Mouse (Mus musculus) myocyte (in vitro differentiated cells): ENCODE measurements around the gene Vsir. TPM values are rescaled to one million over a fixed set of nuclear protein-coding genes. Genes with fewer than 3 reads are reported as not detected.

Source experiments
- H3K27me3 ChIP-seq: one replicate; pipeline ENCODE4 v1.6.1; 2011; ENCODE audit not compliant: control insufficient read depth, insufficient read depth, insufficient read length
- H3K36me3 ChIP-seq: one replicate; pipeline ENCODE4 v1.6.1; 2011; ENCODE audit not compliant: control insufficient read depth, insufficient read depth
- H3K4me2 ChIP-seq: one replicate; pipeline ENCODE4 v1.6.1; 2011; ENCODE audit warnings: low read depth, control low read depth
- H3K4me3 ChIP-seq: one replicate; pipeline ENCODE4 v1.5.1; 2011; ENCODE audit warnings: mild to moderate bottlenecking, control low read depth, moderate library complexity
- H3K79me2 ChIP-seq: one replicate; pipeline ENCODE4 v1.6.1; 2011; ENCODE audit not compliant: control insufficient read depth, insufficient read depth
- H3ac ChIP-seq: one replicate; pipeline ENCODE4 v1.6.1; 2011; ENCODE audit not compliant: control insufficient read depth, insufficient read length
- CEBPB ChIP-seq: IDR thresholded peaks from 2 replicates; pipeline ENCODE4 v1.6.1; 2011; ENCODE audit warnings: mild to moderate bottlenecking, moderate library complexity; ENCODE audit not compliant: poor library complexity, insufficient read depth, severe bottlenecking
- E2F4 ChIP-seq: IDR thresholded peaks from one replicate; pipeline ENCODE4 v1.6.1; 2011; ENCODE audit warnings: mild to moderate bottlenecking, control low read depth, moderate library complexity; ENCODE audit not compliant: insufficient read depth
- MAX ChIP-seq: IDR thresholded peaks from one replicate; pipeline ENCODE4 v1.6.1; 2011; ENCODE audit warnings: low read depth, mild to moderate bottlenecking, control low read depth
- MYOD1 ChIP-seq, 3 experiments: IDR thresholded peaks; one replicate each; pipeline ENCODE4 v1.6.1; 2011; ENCODE audit warnings: control low read depth in 2 of 3, low read depth in 2 of 3, mild to moderate bottlenecking in 2 of 3, moderate library complexity in 1 of 3; ENCODE audit not compliant: insufficient read length in 2 of 3, control insufficient read depth in 1 of 3
- MYOG ChIP-seq, 3 experiments: IDR thresholded peaks; one replicate each; pipeline ENCODE4 v1.6.1; 2011; ENCODE audit warnings: control low read depth in 2 of 3, low read depth in 2 of 3, mild to moderate bottlenecking in 2 of 3; ENCODE audit not compliant: insufficient read length in 2 of 3, control insufficient read depth in 1 of 3, insufficient read depth in 1 of 3
- POLR2A ChIP-seq: IDR thresholded peaks from one replicate; pipeline ENCODE4 v1.6.1; 2011; ENCODE audit warnings: low read depth, mild to moderate bottlenecking, control low read depth, moderate library complexity; ENCODE audit not compliant: insufficient read length
- POLR2AphosphoS2 ChIP-seq: IDR thresholded peaks from one replicate; pipeline ENCODE4 v1.6.1; 2011; ENCODE audit warnings: low read depth, control low read depth; ENCODE audit not compliant: insufficient read length
- REST ChIP-seq: IDR thresholded peaks from one replicate; pipeline ENCODE4 v1.6.1; 2011; ENCODE audit warnings: mild to moderate bottlenecking, control low read depth, moderate library complexity; ENCODE audit not compliant: insufficient read depth, insufficient read length
- SRF ChIP-seq: IDR thresholded peaks from one replicate; pipeline ENCODE4 v1.6.1; 2011; ENCODE audit warnings: low read depth; ENCODE audit not compliant: control insufficient read depth, insufficient read length
- TCF12 ChIP-seq: IDR thresholded peaks from one replicate; pipeline ENCODE4 v1.6.1; 2011; ENCODE audit warnings: mild to moderate bottlenecking, control low read depth; ENCODE audit not compliant: poor library complexity, insufficient read depth, severe bottlenecking
- TCF3 ChIP-seq: IDR thresholded peaks from one replicate; pipeline ENCODE4 v1.6.1; 2011; ENCODE audit warnings: low read depth, control low read depth; ENCODE audit not compliant: insufficient read length
- USF1 ChIP-seq: IDR thresholded peaks from one replicate; pipeline ENCODE4 v1.6.1; 2011; ENCODE audit warnings: low read depth, mild to moderate bottlenecking, control low read depth, moderate library complexity
- polyA plus RNA-seq: library from polyadenylated mRNA; unstranded; fragments of >200 nt; fragmentation: generic; extraction: Trizol; gene quantifications from one replicate; pipeline ENCODE4 v1.2.1, GENCODE M21; 2012; ENCODE audit warnings: missing spikeins

Vsir gene
- polyA plus RNA-seq, 1 experiment: 5.3 TPM

DNA sequence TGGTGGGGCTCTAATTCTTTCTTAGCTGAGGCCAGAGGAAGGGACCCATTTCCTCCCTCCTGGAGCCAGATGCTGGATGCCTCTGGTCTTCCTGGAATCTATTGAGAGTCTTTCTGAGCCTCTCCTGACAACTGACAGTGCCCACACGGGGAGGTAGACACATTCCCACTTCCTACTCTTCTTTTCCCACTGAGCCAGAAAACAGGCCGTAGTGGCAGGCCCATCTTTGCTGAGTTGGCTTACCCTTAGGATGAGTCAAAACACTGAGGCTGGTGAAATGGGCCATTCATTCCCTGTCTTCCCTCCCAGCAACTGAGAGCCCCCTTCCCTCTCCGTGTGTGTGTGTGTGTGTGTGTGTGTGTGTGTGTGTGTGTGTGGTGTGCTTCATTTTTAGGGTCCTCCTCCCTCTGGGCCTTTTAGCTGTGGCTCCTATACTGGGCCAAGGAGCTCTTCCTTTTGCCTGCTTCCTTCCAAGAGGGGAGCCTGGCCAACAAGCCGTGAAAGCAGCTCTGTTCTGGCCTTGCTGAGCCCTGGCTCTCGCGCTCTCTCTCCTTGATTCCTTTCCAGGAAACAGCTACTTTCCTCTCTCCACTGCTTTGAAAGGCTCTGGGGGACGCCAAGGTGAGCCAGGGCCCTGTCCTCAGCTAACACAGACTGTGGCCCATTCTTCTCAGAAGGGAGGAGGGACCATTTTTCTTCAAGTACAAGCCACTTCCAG lies 59.0 kb downstream of the Vsir start:
- Histone ChIP-seq H3K27me3 (peaks cover 5% of the 10 kb centered on the region), H3K4me3 (no peak overlapping the region), H3K79me2 (no peaks in the 10 kb centered on the region), H3ac (no peak overlapping the region), H3K36me3 (no peaks in the 10 kb centered on the region), H3K4me2 (no peak overlapping the region)
- TF ChIP-seq REST (no peak), POLR2AphosphoS2 (no peak), TCF3 (no peak), POLR2A (no peak), E2F4 (no peak), MYOG (IDR thresholded peaks at IDR 0.05; ENCODE audit: control insufficient read depth in 1 of 3, insufficient read depth in 1 of 3, insufficient read length in 2 of 3, low read depth in 2 of 3) (no peak), MYOD1 (IDR thresholded peaks at IDR 0.05; ENCODE audit: control insufficient read depth in 1 of 3, insufficient read length in 2 of 3, low read depth in 2 of 3) (no peak), USF1 (no peak), SRF (no peak), MAX (no peak), CEBPB (no peak), TCF12 (no peak)

DNA sequence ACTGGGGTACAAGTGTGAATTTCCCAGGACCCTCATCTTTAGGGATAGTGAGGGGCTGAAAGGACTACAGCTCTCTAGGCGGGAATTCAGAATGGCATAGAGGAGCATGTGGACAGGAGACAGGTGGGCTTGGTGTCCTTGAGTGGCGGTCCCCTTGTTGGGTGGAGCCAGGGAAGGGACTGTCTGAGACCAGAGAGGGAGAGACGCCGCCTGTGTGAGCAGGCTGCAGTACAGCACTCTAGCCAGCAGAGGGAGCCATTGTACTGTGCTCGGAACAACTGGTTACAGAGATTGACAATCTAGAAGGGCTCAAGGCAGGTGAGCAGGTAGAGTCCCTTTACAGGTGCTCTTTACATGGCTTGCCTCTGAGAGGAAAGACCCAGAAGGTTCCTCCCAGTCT lies 61.2 kb downstream of the Vsir start:
- TF ChIP-seq CEBPB (no peak), REST (no peak), E2F4 (no peak), MYOG (IDR thresholded peaks at IDR 0.05; ENCODE audit: control insufficient read depth in 1 of 3, insufficient read depth in 1 of 3, insufficient read length in 2 of 3, low read depth in 2 of 3) (no peak)
- H3ac ChIP-seq: no peak overlapping the region
- H3K4me3 ChIP-seq: no peak overlapping the region
- peaks cover 10% of the 10 kb centered on the region for H3K27me3 ChIP-seq
- no peak overlapping the region for H3K4me2 ChIP-seq
- no peaks in the 10 kb centered on the region for H3K79me2 ChIP-seq
- no peaks in the 10 kb centered on the region for H3K36me3 ChIP-seq

DNA sequence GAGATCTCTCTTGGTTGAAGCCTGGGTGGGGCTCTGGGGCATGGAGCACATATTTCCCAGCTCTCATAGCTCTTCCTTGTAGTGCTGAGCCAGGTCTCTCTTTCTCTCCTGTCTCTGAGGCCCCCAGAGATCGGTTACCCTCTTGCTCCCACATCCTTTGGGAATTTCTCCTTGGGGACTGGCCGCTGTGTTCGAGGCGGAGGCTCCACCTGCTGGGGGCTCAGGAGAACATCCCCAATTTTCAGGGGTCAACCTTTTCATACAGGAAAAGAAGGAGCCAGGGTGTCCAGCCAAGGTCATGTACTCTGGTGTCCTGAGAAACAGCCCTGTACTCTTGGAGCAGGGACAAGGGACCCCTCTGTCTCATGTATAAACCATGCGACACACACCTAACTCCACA lies 65.1 kb downstream of the Vsir start:
- no peak overlapping the region for H3K4me2 ChIP-seq
- H3K79me2 ChIP-seq: no peaks in the 10 kb centered on the region
- H3ac ChIP-seq: no peak overlapping the region
- H3K36me3 ChIP-seq: no peaks in the 10 kb centered on the region
- H3K4me3 ChIP-seq: no peak overlapping the region
- TF ChIP-seq CEBPB (no peak), E2F4 (no peak), MAX (no peak), MYOG (IDR thresholded peaks at IDR 0.05; ENCODE audit: control insufficient read depth in 1 of 3, insufficient read depth in 1 of 3, insufficient read length in 2 of 3, low read depth in 2 of 3) (no peak), TCF3 (no peak), MYOD1 (IDR thresholded peaks at IDR 0.05; ENCODE audit: control insufficient read depth in 1 of 3, insufficient read length in 2 of 3, low read depth in 2 of 3) (no peak), POLR2A (no peak), SRF (no peak), POLR2AphosphoS2 (no peak), REST (no peak), TCF12 (no peak), USF1 (no peak)
- peaks cover 50% of the 10 kb centered on the region for H3K27me3 ChIP-seq

DNA sequence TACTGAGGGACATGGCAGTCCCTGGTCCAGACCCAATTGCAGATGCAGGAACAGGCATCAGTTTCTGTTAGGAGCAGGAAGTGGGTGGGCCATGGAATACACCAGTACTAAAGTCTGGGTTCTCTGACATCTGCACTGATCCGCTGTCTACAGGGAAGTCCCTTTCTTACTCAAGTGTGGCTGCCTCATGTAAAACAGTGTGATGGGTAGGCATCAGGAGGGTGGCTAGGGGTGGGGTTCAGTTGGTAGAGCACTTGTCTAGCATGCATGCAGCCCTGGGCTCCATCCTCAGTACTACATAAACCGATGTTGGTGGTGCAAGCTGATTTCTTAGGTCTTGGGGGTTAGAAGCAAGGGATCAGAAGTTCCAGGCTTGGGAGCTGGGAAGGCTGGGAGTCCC lies 67.1 kb downstream of the Vsir start:
- H3K4me2 ChIP-seq: no peak overlapping the region
- H3K36me3 ChIP-seq: no peaks in the 10 kb centered on the region
- no peaks in the 10 kb centered on the region for H3K79me2 ChIP-seq
- peaks cover 50% of the 10 kb centered on the region for H3K27me3 ChIP-seq
- no peak overlapping the region for H3ac ChIP-seq
- no peak overlapping the region for H3K4me3 ChIP-seq
- TF ChIP-seq MYOG (IDR thresholded peaks at IDR 0.05; ENCODE audit: control insufficient read depth in 1 of 3, insufficient read depth in 1 of 3, insufficient read length in 2 of 3, low read depth in 2 of 3): no peak
- no peak for TF ChIP-seq TCF3
- no peak for TF ChIP-seq REST
- TF ChIP-seq POLR2AphosphoS2: no peak
- TF ChIP-seq USF1: no peak
- TF ChIP-seq SRF: no peak
- TF ChIP-seq POLR2A: no peak
- no peak for TF ChIP-seq TCF12
- no peak for TF ChIP-seq E2F4
- no peak for TF ChIP-seq MYOD1 (IDR thresholded peaks at IDR 0.05; ENCODE audit: control insufficient read depth in 1 of 3, insufficient read length in 2 of 3, low read depth in 2 of 3)
- no peak for TF ChIP-seq CEBPB
- TF ChIP-seq MAX: no peak

DNA sequence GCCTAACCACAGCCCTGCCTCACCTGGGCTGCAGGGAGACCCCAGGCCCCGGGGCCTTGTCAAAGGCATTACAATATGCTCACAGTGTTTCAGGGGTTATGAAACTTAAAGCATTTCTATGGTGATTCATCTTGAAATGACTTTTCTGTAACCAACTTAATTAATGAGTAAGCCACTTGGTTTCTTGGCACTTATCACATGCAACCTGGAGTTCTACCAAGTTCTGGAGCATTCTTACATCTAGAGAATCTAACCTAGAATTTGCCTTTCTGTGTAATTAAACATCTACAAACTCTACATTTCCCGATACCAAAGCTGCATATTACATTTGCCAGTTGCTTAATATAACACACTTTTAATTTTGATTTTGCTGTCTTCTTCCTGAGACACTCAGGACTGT lies 70.4 kb downstream of the Vsir start:
- Histone ChIP-seq H3K79me2 (no peaks in the 10 kb centered on the region), H3K4me3 (no peak overlapping the region), H3K36me3 (no peaks in the 10 kb centered on the region), H3K4me2 (no peak overlapping the region), H3K27me3 (peaks cover 42% of the 10 kb centered on the region), H3ac (no peak overlapping the region)
- TF ChIP-seq MYOD1 (IDR thresholded peaks at IDR 0.05; ENCODE audit: control insufficient read depth in 1 of 3, insufficient read length in 2 of 3, low read depth in 2 of 3): no peak
- no peak for TF ChIP-seq POLR2A
- no peak for TF ChIP-seq E2F4
- TF ChIP-seq POLR2AphosphoS2: no peak
- TF ChIP-seq TCF3: no peak
- TF ChIP-seq MAX: no peak
- TF ChIP-seq CEBPB: no peak
- no peak for TF ChIP-seq MYOG (IDR thresholded peaks at IDR 0.05; ENCODE audit: control insufficient read depth in 1 of 3, insufficient read depth in 1 of 3, insufficient read length in 2 of 3, low read depth in 2 of 3)
- TF ChIP-seq TCF12: no peak
- no peak for TF ChIP-seq REST
